Mouse (Mus musculus) lung, embryonic 14.5 days (tissue): ENCODE results near the gene Pde12. TPM values are rescaled to one million over a fixed set of nuclear protein-coding genes. Genes with fewer than 3 reads are reported as not detected.
A peak's percentile ranks its signal among the peaks of the same experiment; 100 is the strongest.

ENCODE experiments used
- ATAC-seq: fragments of 200-750 bp; cut with Nextera tagmentation; 2 replicates; pipeline ENCODE4 v1.8.0; 2017; ENCODE audit warnings: mild to moderate bottlenecking, moderate TSS enrichment, moderate library complexity; ENCODE audit not compliant: insufficient read depth
- DNase-seq: peaks from one replicate; pipeline ENCODE4 v3.0.0-alpha.2; 2015
- H3K27ac ChIP-seq: fragments of 300-500 bp; sonication (generic); 2 replicates; pipeline ENCODE4 v1.5.1; 2014; ENCODE audit warnings: low read depth, mild to moderate bottlenecking, moderate library complexity
- H3K27me3 ChIP-seq: fragments of 300-500 bp; sonication (generic); 2 replicates; pipeline ENCODE4 v1.6.1; 2014; ENCODE audit warnings: low read length, control low read depth; ENCODE audit not compliant: insufficient read depth
- H3K36me3 ChIP-seq: fragments of 300-500 bp; sonication (generic); 2 replicates; pipeline ENCODE4 v1.6.1; 2014; ENCODE audit warnings: control low read depth; ENCODE audit not compliant: insufficient read depth
- H3K4me1 ChIP-seq: fragments of 300-500 bp; sonication (generic); 2 replicates; pipeline ENCODE4 v1.6.1; 2014; ENCODE audit warnings: antibody characterized with exemption, control low read depth; ENCODE audit not compliant: insufficient read depth
- H3K4me2 ChIP-seq: fragments of 300-500 bp; sonication (generic); 2 replicates; pipeline ENCODE4 v1.6.1; 2014; ENCODE audit warnings: mild to moderate bottlenecking
- H3K4me3 ChIP-seq: fragments of 300-500 bp; sonication (generic); 2 replicates; pipeline ENCODE4 v1.5.1; 2014; ENCODE audit warnings: low read depth, low read length
- H3K9ac ChIP-seq: fragments of 300-500 bp; sonication (generic); 2 replicates; pipeline ENCODE4 v1.6.1; 2014
- H3K9me3 ChIP-seq: fragments of 300-500 bp; sonication (generic); 2 replicates; pipeline ENCODE4 v1.6.1; 2016; ENCODE audit warnings: low read depth, low read length, control low read depth
- CTCF ChIP-seq: IDR thresholded peaks from 2 replicates; pipeline ENCODE4 v1.5.1; 2016; ENCODE audit warnings: antibody characterized with exemption, low read depth
- WGBS: fragments of 180-500 bp; shearing (Covaris S2); extraction: QIAGEN DNeasy Blood & Tissue Kit; methylation state at CpG from one replicate; pipeline ENCODE4 v1.1.7; 2014; 5-methylcytosine and 5-hydroxymethylcytosine counted together
- microRNA-seq: library from miRNA; unstranded; fragments of <30 nt; microRNA quantifications from one replicate; pipeline ENCODE4, GENCODE M21; 2016; ENCODE audit warnings: borderline number of aligned reads
- polyA plus RNA-seq: library from polyadenylated mRNA; unstranded; fragments of >200 nt; fragmentation: Nextera tagmentation; extraction: Ambion mirVana; gene quantifications from 2 replicates; pipeline ENCODE4 v1.2.1, GENCODE M21; 2014

The Pde12 gene
- polyA plus RNA-seq, 1 experiment from 2014 or later = 11.5 TPM

DNA sequence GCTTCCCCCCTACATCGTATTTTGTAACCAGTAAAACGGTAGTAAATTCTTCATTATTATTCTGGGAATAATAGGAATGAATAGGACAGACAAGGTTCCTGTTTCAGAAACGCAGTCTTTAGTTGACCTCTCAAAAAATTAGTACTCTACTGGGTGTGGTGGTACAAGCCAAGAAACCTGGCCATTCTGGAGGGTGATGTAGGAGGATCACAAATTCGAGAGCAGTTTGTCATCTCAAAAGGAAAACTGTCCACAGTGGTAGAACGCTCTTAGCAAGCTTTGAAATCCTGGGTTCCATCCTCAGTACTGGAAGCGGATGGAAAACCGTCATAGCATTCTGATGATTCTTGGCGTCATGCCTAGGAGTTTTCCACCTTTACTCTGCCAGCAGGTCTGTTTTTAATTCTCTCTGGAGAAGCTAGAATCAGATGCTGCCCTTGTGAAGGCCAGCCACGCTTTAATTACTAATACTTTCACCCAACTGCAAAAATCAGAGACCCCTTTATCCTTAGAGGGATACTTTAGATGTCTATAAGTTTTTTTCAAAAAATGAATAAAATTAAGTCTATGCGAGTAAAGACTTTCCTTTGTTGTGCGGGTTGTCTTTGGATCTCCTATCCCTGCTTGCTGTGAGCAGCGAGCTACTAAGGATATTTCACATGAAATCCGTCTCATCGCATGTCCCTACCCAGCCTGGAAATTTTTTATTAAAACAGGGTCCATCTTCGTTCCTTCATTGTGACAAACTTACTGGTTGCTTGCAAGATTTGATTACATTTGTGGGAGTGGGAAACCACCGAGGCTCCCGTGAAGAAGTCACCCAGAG is 32.4 kb downstream of the Pde12 start:
- Histone ChIP-seq H3K36me3 (peaks cover 9% of the 10 kb centered on the region), H3K27me3 (no peaks in the 10 kb centered on the region), H3K9me3 (no peaks in the 10 kb centered on the region), H3K9ac (peak overlapping the region; percentile 56), H3K4me2 (peak overlapping the region; percentile 89), H3K4me3 (peak overlapping the region; percentile 88), H3K4me1 (0 out of 2 replicates have a peak, but pooled peaks cover 3% of the 10 kb centered on the region), H3K27ac (peak overlapping the region; percentile 99)
- ATAC-seq (no peak), DNase-seq (peak; percentile 63)
- no peak for TF ChIP-seq CTCF
- WGBS = 25% methylated on average over 17 of the region's 17 CpGs

DNA sequence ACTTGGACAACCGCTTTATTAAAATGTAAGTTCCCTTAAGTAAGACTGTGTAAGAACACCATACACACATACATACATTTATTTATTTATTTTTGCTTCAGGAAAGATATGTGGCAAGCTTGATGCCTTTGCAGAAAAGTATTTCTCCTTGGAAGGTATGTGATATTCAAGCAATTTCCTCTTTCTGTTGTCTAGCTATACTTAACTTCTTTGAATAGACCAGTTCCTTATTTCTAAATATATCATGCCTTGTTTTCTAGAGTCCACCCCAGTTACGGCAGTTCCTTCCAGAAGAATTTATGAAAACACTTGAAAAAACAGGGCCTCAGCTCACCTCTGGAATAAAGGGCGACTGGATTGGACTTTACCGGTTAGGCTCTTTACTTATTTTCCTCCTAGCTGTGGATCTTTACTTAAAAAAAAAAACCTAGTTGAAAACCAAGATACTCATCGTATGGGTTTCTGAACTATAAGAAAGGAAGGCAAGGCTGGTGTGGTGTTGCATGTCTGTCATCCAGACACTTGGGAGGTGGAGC is 43.0 kb downstream of the Pde12 start:
- Histone ChIP-seq H3K9ac (no peak overlapping the region), H3K9me3 (no peaks in the 10 kb centered on the region), H3K4me2 (no peak overlapping the region), H3K36me3 (peaks cover 80% of the 10 kb centered on the region), H3K4me3 (no peak overlapping the region), H3K27ac (no peak overlapping the region), H3K27me3 (no peaks in the 10 kb centered on the region), H3K4me1 (no peaks in the 10 kb centered on the region)
- DNase-seq = no peak
- TF ChIP-seq CTCF = no peak
- WGBS = 87% methylated on average over 5 of the region's 5 CpGs
- no peak for ATAC-seq

DNA sequence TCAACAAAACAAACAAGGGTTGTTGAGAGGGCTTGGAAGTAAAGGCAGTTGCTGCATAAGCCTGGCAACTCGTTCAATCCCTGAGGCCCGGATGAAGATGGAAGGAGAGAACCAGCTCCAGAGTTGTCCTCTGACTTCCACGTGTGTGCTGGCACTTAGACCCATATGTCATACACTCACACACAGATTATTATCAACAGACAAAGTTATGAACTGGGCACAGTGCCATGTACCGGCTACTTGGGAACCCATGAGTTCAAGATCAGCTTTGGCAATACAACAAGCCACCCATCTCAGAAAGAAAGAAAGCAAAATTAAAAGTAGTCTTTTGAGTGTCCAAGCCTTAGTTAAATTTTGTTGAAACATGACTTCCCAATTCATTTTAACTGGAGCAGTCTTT is 44.4 kb downstream of the Pde12 start:
- TF ChIP-seq CTCF = no peak
- Histone ChIP-seq H3K27ac (no peak overlapping the region), H3K36me3 (peaks cover 85% of the 10 kb centered on the region), H3K27me3 (no peaks in the 10 kb centered on the region), H3K9me3 (no peaks in the 10 kb centered on the region), H3K4me1 (no peaks in the 10 kb centered on the region), H3K9ac (no peak overlapping the region), H3K4me3 (no peak overlapping the region), H3K4me2 (no peak overlapping the region)
- ATAC-seq (no peak), DNase-seq (no peak)
- 67% methylated on average over 4 of the region's 4 CpGs for WGBS

DNA sequence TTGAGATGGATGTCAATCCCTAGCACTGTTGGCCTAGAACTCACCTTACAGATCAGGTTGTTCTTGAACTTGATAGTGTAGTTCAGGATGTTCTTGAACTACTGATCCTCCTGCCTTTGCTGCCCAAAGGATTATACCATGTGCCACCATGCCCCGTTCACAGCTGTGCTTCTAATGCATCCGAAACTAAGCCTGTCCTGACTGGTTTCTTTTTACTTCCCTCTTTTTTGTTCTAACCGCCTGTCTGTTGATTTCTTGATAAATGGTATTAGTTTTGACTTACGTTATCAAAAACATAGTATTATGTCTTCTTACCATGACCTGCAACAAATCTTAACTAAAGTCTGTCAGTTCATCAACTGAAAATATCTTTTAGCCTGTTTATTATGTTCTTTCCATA is 59.0 kb downstream of the Pde12 start:
- Histone ChIP-seq H3K4me2 (no peak overlapping the region), H3K27me3 (no peaks in the 10 kb centered on the region), H3K9ac (no peak overlapping the region), H3K4me3 (no peak overlapping the region), H3K4me1 (no peaks in the 10 kb centered on the region), H3K9me3 (no peaks in the 10 kb centered on the region), H3K27ac (no peak overlapping the region), H3K36me3 (peaks cover 74% of the 10 kb centered on the region)
- WGBS = 91% methylated on average over 4 of the region's 4 CpGs
- DNase-seq (no peak), ATAC-seq (no peak)
- no peak for TF ChIP-seq CTCF

Small RNA genes within 50 kb of the gene (microRNA-seq; reads per million reads assigned to microRNA genes)
- not detected for gene Mir7672

Other genes starting within 250 kb of the Pde12 start
- 30.1 and 31.4 TPM in 2 replicates for gene Slmap, start 135.0 kb downstream of the Pde12 start, polyA plus RNA-seq
- gene Dennd6a, start 96.0 kb downstream of the Pde12 start, polyA plus RNA-seq = 38.9 and 39.1 TPM in 2 replicates
- gene Arf4, start 31.8 kb downstream of the Pde12 start, polyA plus RNA-seq = 586 and 611 TPM in 2 replicates
- 0.11 and 0.15 TPM in 2 replicates for gene Dnah12, start 23.4 kb upstream of the Pde12 start, polyA plus RNA-seq
- not detected in 2 replicates for gene Asb14, start 224.7 kb upstream of the Pde12 start, polyA plus RNA-seq